Mouse (Mus musculus): ENCODE measurements around the gene Vpreb1. TPM values are rescaled to one million over a fixed set of nuclear protein-coding genes. Genes with fewer than 3 reads are reported as not detected.

The Vpreb1 gene
- polyA plus RNA-seq, 1 experiment from 2014 or later = 1.8 TPM

GRCm38 (mm10) chr16:16852411-16852810 lies 18.2 kb downstream of the Vpreb1 start:
- ATAC-seq (replicated peaks; ENCODE audit: insufficient number of reproducible peaks, low FRiP score, low TSS enrichment, low read depth) = no peak

GRCm38 (mm10) chr16:16849196-16849595 lies 21.4 kb downstream of the Vpreb1 start:
- ATAC-seq (replicated peaks; ENCODE audit: insufficient number of reproducible peaks, low FRiP score, low TSS enrichment, low read depth) (no peak), DNase-seq (ENCODE audit: low spot score) (no peak)
- Histone ChIP-seq H3K4me2 (ENCODE audit: low read depth, low read length) (no peak overlapping the region), H3K9ac (replicated peaks; ENCODE audit: low read length) (no peak overlapping the region), H3K4me3 (ENCODE audit: low read depth, low read length) (no peak overlapping the region), H3K27me3 (ENCODE audit: control insufficient read depth, insufficient read depth, low read length) (no peaks in the 10 kb centered on the region), H3K4me1 (ENCODE audit: control insufficient read depth, insufficient read depth, low read length) (no peaks in the 10 kb centered on the region), H3K9me3 (replicated peaks; ENCODE audit: control insufficient read depth, low read length) (no peaks in the 10 kb centered on the region), H3K27ac (replicated peaks; ENCODE audit: low read depth, low read length) (no peak overlapping the region), H3K36me3 (replicated peaks; ENCODE audit: control insufficient read depth, insufficient read depth, low read depth, low read length) (no peaks in the 10 kb centered on the region)

More at GRCm38 (mm10) chr16:16852411-16852810, 18.2 kb downstream of the Vpreb1 start:
- no peaks in the 10 kb centered on the region for H3K36me3 ChIP-seq (replicated peaks; ENCODE audit: control insufficient read depth, insufficient read depth, low read depth, low read length)
- DNase-seq (ENCODE audit: low spot score) = no peak
- H3K4me2 ChIP-seq (ENCODE audit: low read depth, low read length) = no peak overlapping the region
- no peak overlapping the region for H3K27ac ChIP-seq (replicated peaks; ENCODE audit: low read depth, low read length)
- H3K27me3 ChIP-seq (ENCODE audit: control insufficient read depth, insufficient read depth, low read length) = no peaks in the 10 kb centered on the region
- H3K4me3 ChIP-seq (ENCODE audit: low read depth, low read length) = no peak overlapping the region
- H3K4me1 ChIP-seq (ENCODE audit: control insufficient read depth, insufficient read depth, low read length) = no peaks in the 10 kb centered on the region
- no peak overlapping the region for H3K9ac ChIP-seq (replicated peaks; ENCODE audit: low read length)
- WGBS = 80% methylated on average over 3 of the region's 3 CpGs
- no peaks in the 10 kb centered on the region for H3K9me3 ChIP-seq (replicated peaks; ENCODE audit: control insufficient read depth, low read length)

GRCm38 (mm10) chr16:16829671-16830070 lies 41.0 kb downstream of the Vpreb1 start:
- 82% methylated on average over 3 of the region's 3 CpGs for WGBS
- H3K4me3 ChIP-seq (ENCODE audit: low read depth, low read length) = no peak overlapping the region
- no peak overlapping the region for H3K27ac ChIP-seq (replicated peaks; ENCODE audit: low read depth, low read length)
- no peak overlapping the region for H3K4me2 ChIP-seq (ENCODE audit: low read depth, low read length)
- no peaks in the 10 kb centered on the region for H3K27me3 ChIP-seq (ENCODE audit: control insufficient read depth, insufficient read depth, low read length)
- H3K9me3 ChIP-seq (replicated peaks; ENCODE audit: control insufficient read depth, low read length) = no peaks in the 10 kb centered on the region
- H3K36me3 ChIP-seq (replicated peaks; ENCODE audit: control insufficient read depth, insufficient read depth, low read depth, low read length) = no peaks in the 10 kb centered on the region
- H3K9ac ChIP-seq (replicated peaks; ENCODE audit: low read length) = no peak overlapping the region
- DNase-seq (ENCODE audit: low spot score) = no peak
- H3K4me1 ChIP-seq (ENCODE audit: control insufficient read depth, insufficient read depth, low read length) = no peaks in the 10 kb centered on the region
- no peak; the same call in 1 of the 2 replicates for ATAC-seq (replicated peaks; ENCODE audit: insufficient number of reproducible peaks, low FRiP score, low TSS enrichment, low read depth)

- WGBS = 5% methylated on average over 33 of the region's 33 CpGs
- Histone ChIP-seq H3K4me3 (ENCODE audit: low read depth, low read length) (peak within 1 kb of the TSS; percentile 36), H3K27ac (replicated peaks; ENCODE audit: low read depth, low read length) (no peak within 1 kb of the TSS), H3K36me3 (replicated peaks; ENCODE audit: control insufficient read depth, insufficient read depth, low read depth, low read length) (no peaks in the 10 kb centered on the region), H3K4me1 (ENCODE audit: control insufficient read depth, insufficient read depth, low read length) (no peaks in the 10 kb centered on the region), H3K4me2 (ENCODE audit: low read depth, low read length) (peak within 1 kb of the TSS; percentile 79), H3K9ac (replicated peaks; ENCODE audit: low read length) (peak within 1 kb of the TSS; percentile 5; the same call in 1 of the 2 replicates), H3K9me3 (replicated peaks; ENCODE audit: control insufficient read depth, low read length) (no peaks in the 10 kb centered on the region), H3K27me3 (ENCODE audit: control insufficient read depth, insufficient read depth, low read length) (no peaks in the 10 kb centered on the region)
- ATAC-seq (replicated peaks; ENCODE audit: insufficient number of reproducible peaks, low FRiP score, low TSS enrichment, low read depth) (peak; percentile 93), DNase-seq (ENCODE audit: low spot score) (peak; percentile 79)
Observed at GRCm38 (mm10) chr16:16828757-16829615, 41.7 kb downstream of the Vpreb1 start, which contains the start of gene Spag6l. Gene Spag6l, minus strand, starts transcription at chr16:16829456.

GRCm38 (mm10) chr16:16826223-16826622 lies 44.4 kb downstream of the Vpreb1 start:
- Histone ChIP-seq H3K27ac (replicated peaks; ENCODE audit: low read depth, low read length) (no peak overlapping the region), H3K27me3 (ENCODE audit: control insufficient read depth, insufficient read depth, low read length) (no peaks in the 10 kb centered on the region), H3K9me3 (replicated peaks; ENCODE audit: control insufficient read depth, low read length) (no peaks in the 10 kb centered on the region), H3K4me3 (ENCODE audit: low read depth, low read length) (no peak overlapping the region), H3K4me1 (ENCODE audit: control insufficient read depth, insufficient read depth, low read length) (no peaks in the 10 kb centered on the region), H3K36me3 (replicated peaks; ENCODE audit: control insufficient read depth, insufficient read depth, low read depth, low read length) (no peaks in the 10 kb centered on the region), H3K9ac (replicated peaks; ENCODE audit: low read length) (no peak overlapping the region), H3K4me2 (ENCODE audit: low read depth, low read length) (no peak overlapping the region)
- ATAC-seq (replicated peaks; ENCODE audit: insufficient number of reproducible peaks, low FRiP score, low TSS enrichment, low read depth) (no peak), DNase-seq (ENCODE audit: low spot score) (no peak)
- 93% methylated on average over 2 of the region's 2 CpGs for WGBS

GRCm38 (mm10) chr16:16825476-16825875 lies 45.2 kb downstream of the Vpreb1 start:
- no peaks in the 10 kb centered on the region for H3K9me3 ChIP-seq (replicated peaks; ENCODE audit: control insufficient read depth, low read length)
- H3K27ac ChIP-seq (replicated peaks; ENCODE audit: low read depth, low read length) = no peak overlapping the region
- DNase-seq (ENCODE audit: low spot score) = no peak
- H3K4me1 ChIP-seq (ENCODE audit: control insufficient read depth, insufficient read depth, low read length) = no peaks in the 10 kb centered on the region
- H3K36me3 ChIP-seq (replicated peaks; ENCODE audit: control insufficient read depth, insufficient read depth, low read depth, low read length) = no peaks in the 10 kb centered on the region
- H3K4me2 ChIP-seq (ENCODE audit: low read depth, low read length) = no peak overlapping the region
- no peak for ATAC-seq (replicated peaks; ENCODE audit: insufficient number of reproducible peaks, low FRiP score, low TSS enrichment, low read depth)
- H3K27me3 ChIP-seq (ENCODE audit: control insufficient read depth, insufficient read depth, low read length) = no peaks in the 10 kb centered on the region
- no peak overlapping the region for H3K9ac ChIP-seq (replicated peaks; ENCODE audit: low read length)
- 36% methylated on average over 5 of the region's 5 CpGs for WGBS
- no peak overlapping the region for H3K4me3 ChIP-seq (ENCODE audit: low read depth, low read length)

Other genes with a start within 250 kb of the Vpreb1 start
- not detected in 2 replicates for gene Olfr19, start 194.4 kb downstream of the Vpreb1 start, polyA plus RNA-seq (2014; fragmentation: Nextera tagmentation; extraction: Ambion mirVana)
- gene Spag6l, start 41.4 kb downstream of the Vpreb1 start, polyA plus RNA-seq (2014; fragmentation: Nextera tagmentation; extraction: Ambion mirVana) = 0.17 and 0.54 TPM in 2 replicates
- gene Igll1, start 6.9 kb downstream of the Vpreb1 start, polyA plus RNA-seq (2014; fragmentation: Nextera tagmentation; extraction: Ambion mirVana) = not detected in 2 replicates
- gene Top3b, start 107 bp downstream of the Vpreb1 start, polyA plus RNA-seq (2014; fragmentation: Nextera tagmentation; extraction: Ambion mirVana) = 56.8 and 64.1 TPM in 2 replicates
- gene Ppm1f, start 25.6 kb upstream of the Vpreb1 start, polyA plus RNA-seq (2014; fragmentation: Nextera tagmentation; extraction: Ambion mirVana) = 15.6 and 18.2 TPM in 2 replicates
- 182 and 185 TPM in 2 replicates for gene Mapk1, start 112.5 kb upstream of the Vpreb1 start, polyA plus RNA-seq (2014; fragmentation: Nextera tagmentation; extraction: Ambion mirVana)
- gene Ypel1, start 198.9 kb upstream of the Vpreb1 start, polyA plus RNA-seq (2014; fragmentation: Nextera tagmentation; extraction: Ambion mirVana) = 97.1 and 108 TPM in 2 replicates
- 129 and 142 TPM in 2 replicates for gene Ppil2, start 240.4 kb upstream of the Vpreb1 start, polyA plus RNA-seq (2014; fragmentation: Nextera tagmentation; extraction: Ambion mirVana)

Measured in embryonic facial prominence, embryonic 11.5 days (tissue).